Mouse (Mus musculus): ENCODE measurements around the gene Hk1.
A peak's percentile ranks its signal among the peaks of the same experiment; 100 is the strongest.
"Not testable (repeated sequence)": the region's sequence is repeated elsewhere in the genome, so short reads cannot be mapped to it uniquely, and the experiment has no call there.

Gene Hk1

GRCm38 (mm10) chr10:62340991-62341390 is 38.7 kb downstream of the Hk1 start:
- DNase-seq (ENCODE audit: low read depth), result no peak

GRCm38 (mm10) chr10:62340095-62340731 is 39.5 kb downstream of the Hk1 start:
- DNase-seq (ENCODE audit: low read depth), result peak; percentile 97

GRCm38 (mm10) chr10:62339211-62340094 is 40.3 kb downstream of the Hk1 start:
- peak; percentile 85 for DNase-seq (ENCODE audit: low read depth)

GRCm38 (mm10) chr10:62338626-62339025 is 41.1 kb downstream of the Hk1 start:
- DNase-seq (ENCODE audit: low read depth), result peak; percentile 57

GRCm38 (mm10) chr10:62338176-62338575 is 41.5 kb downstream of the Hk1 start:
- DNase-seq (ENCODE audit: low read depth), result peak; percentile 18

- DNase-seq (ENCODE audit: low read depth), result no peak
These were observed 42.8 kb downstream of the Hk1 start for GRCm38 (mm10) chr10:62336601-62337578.

GRCm38 (mm10) chr10:62335423-62335776 is 44.3 kb downstream of the Hk1 start:
- peak; percentile 31 for DNase-seq (ENCODE audit: low read depth)

- DNase-seq (ENCODE audit: low read depth), result no peak
These were observed 44.9 kb downstream of the Hk1 start for GRCm38 (mm10) chr10:62334686-62335422.

- no peak for DNase-seq (ENCODE audit: low read depth)
These were observed 46.4 kb downstream of the Hk1 start for GRCm38 (mm10) chr10:62333269-62333668.

GRCm38 (mm10) chr10:62332514-62332913 is 47.2 kb downstream of the Hk1 start:
- DNase-seq (ENCODE audit: low read depth), result no peak

- DNase-seq (ENCODE audit: low read depth), result no peak
These were observed 47.9 kb downstream of the Hk1 start for GRCm38 (mm10) chr10:62331771-62332170.

- no peak for DNase-seq (ENCODE audit: low read depth)
These were observed 48.4 kb downstream of the Hk1 start for GRCm38 (mm10) chr10:62331296-62331695.

- no peak for DNase-seq (ENCODE audit: low read depth)
These were observed 49.9 kb downstream of the Hk1 start for GRCm38 (mm10) chr10:62329846-62330245.

GRCm38 (mm10) chr10:62328886-62329412 is 50.8 kb downstream of the Hk1 start:
- DNase-seq (ENCODE audit: low read depth), result peak; percentile 48

- peak; percentile 86 for DNase-seq (ENCODE audit: low read depth)
These were observed 52.0 kb downstream of the Hk1 start for GRCm38 (mm10) chr10:62327572-62328317.

GRCm38 (mm10) chr10:62326818-62327571 is 52.7 kb downstream of the Hk1 start:
- DNase-seq (ENCODE audit: low read depth), result peak; percentile 27

GRCm38 (mm10) chr10:62326002-62326401 is 53.7 kb downstream of the Hk1 start:
- DNase-seq (ENCODE audit: low read depth), result peak; percentile 82

GRCm38 (mm10) chr10:62322821-62323220 is 56.9 kb downstream of the Hk1 start:
- DNase-seq (ENCODE audit: low read depth), result not testable (repeated sequence)

- no peak for DNase-seq (ENCODE audit: low read depth)
These were observed 58.3 kb downstream of the Hk1 start for GRCm38 (mm10) chr10:62321457-62321856.
